Mouse (Mus musculus): ENCODE data around the gene Zfp1. TPM values are rescaled to one million over a fixed set of nuclear protein-coding genes. Genes with fewer than 3 reads are reported as not detected.

The Zfp1 gene
- polyA plus RNA-seq (2012; rRNA removed) (2.7 and 3.9 TPM in 2 replicates), polyA plus RNA-seq (2014; fragmentation: Nextera tagmentation; extraction: Ambion mirVana) (4.0 and 4.4 TPM in 2 replicates)

DNA sequence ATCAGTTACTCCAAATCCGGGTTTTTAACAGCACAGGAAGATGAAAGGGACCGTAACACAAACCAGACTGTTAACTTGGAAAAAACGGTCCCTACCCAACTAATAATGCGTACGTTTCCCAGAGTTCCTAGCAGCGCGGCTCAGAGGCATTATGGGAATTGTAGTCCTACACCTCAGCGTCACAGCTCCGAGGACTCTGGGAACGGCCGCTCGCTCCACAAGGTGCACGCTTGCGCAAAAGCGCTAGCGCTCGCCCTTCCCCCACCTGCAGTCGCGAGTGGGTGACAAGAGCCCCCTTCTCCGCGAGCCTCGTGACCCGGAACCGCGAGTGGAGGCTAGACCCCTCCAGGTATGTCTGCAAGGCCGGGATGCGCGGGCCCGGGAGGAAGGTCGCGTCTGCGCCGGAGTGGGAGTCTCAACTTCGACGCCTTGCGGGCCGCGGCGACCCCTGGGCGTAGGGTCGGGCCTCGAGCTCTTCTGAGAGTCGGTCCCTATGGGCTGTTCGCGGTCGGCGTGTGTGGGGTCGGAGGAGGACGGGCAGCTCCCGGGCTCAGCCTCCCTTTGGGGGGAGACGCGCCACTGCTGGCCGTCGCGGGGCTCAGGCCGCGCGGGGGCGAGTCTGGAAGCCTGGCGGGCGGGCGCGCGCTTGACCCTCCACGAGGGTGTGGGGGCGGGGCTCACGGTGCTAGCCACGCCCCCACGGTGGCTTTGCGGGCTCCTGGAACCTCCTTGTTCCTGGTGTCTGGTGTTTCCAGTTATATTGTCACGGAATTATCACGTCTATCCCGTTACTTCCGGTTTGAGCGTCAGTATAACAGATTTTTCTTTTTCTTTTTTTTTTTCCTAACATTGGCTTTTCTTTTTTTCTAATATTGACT lies at the start of gene Zfp1:
Gene Zfp1 (plus strand): TSS at position 138 of the 878 bp plus-strand sequence.
- H3K9ac ChIP-seq (replicated peaks) = peak within 1 kb of the TSS; percentile 83
- H3K36me3 ChIP-seq (replicated peaks; ENCODE audit: control insufficient read depth, insufficient read depth, low read depth) = no peaks in the 10 kb centered on the region
- peak within 1 kb of the TSS; percentile 66 for H3K27ac ChIP-seq
- peak within 1 kb of the TSS; percentile 97 for H3K4me2 ChIP-seq (ENCODE audit: low read depth)
- ATAC-seq (ENCODE audit: insufficient read depth) (peak; percentile 94), DNase-seq (ENCODE audit: low read depth in 3 of 3, low spot score in 3 of 3) (peak; percentile 80 to 87 (median 81))
- no peaks in the 10 kb centered on the region for H3K9me3 ChIP-seq (ENCODE audit: control insufficient read depth, low read length)
- peaks cover 13 to 15% of the 10 kb centered on the region in 2 experiments for H3K4me1 ChIP-seq (replicated peaks; ENCODE audit: control insufficient read depth in 2 of 2, insufficient read depth in 2 of 2, low read length in 1 of 2)
- no peaks in the 10 kb centered on the region for H3K27me3 ChIP-seq (ENCODE audit: control insufficient read depth, insufficient read depth, low read length)
- H3K4me3 ChIP-seq (ENCODE audit: insufficient read depth in 1 of 2, low read depth in 2 of 2, low read length in 2 of 2) = peak within 1 kb of the TSS; percentile 69 to 89
- no peak for TF ChIP-seq CTCF (IDR thresholded peaks at IDR 0.05; ENCODE audit: low read depth)
- no peak for TF ChIP-seq EP300 (IDR thresholded peaks at IDR 0.05; ENCODE audit: low read depth)
- under 1% methylated on average over 69 of the region's 75 CpGs for WGBS (ENCODE audit: insufficient replicate concordance)

DNA sequence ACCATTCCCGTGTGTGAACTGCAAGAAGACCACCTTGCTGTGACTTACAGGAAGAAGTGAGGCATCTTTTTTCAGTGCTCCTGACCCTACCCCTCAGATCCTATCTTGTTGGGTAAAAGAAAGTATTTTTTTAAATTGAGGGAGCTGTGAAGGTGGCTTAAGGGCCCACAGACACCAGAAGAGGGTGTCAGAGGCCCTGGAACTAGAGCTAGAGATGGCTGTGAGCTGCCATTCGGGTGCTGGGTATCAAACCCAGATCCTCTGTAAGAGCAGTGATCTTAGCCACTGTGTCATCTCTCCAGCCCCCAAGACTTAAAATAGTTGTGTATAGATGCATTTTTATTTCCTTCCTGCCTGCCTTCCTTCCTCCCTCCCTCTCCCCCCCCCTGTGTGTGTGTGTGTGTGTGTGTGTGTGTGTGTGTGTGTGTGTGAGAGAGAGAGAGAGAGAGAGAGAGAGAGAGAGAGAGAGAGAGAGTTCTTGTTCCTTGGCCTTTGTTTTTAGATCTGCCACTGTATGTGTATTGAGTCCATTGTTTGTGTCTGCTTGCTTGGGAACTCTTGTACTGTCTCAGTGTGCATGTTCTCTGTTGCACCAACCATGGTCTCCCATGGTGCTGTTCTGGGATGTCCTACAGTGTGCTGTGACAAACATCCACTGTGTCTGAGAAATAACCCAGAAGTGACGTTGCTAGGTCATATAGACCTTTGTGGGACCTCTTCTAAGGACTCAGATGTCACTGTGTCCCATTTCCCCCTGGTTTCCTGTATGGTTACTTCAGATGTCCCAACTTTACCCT lies 49.0 kb upstream of the Zfp1 start:
- H3K9me3 ChIP-seq (ENCODE audit: control insufficient read depth, low read length) = no peaks in the 10 kb centered on the region
- ATAC-seq (ENCODE audit: insufficient read depth) = no peak
- TF ChIP-seq EP300 (IDR thresholded peaks at IDR 0.05; ENCODE audit: low read depth) (no peak), CTCF (IDR thresholded peaks at IDR 0.05; ENCODE audit: low read depth) (no peak)
- DNase-seq (ENCODE audit: low read depth in 3 of 3, low spot score in 3 of 3) = no peak
- peaks cover 17 to 45% of the 10 kb centered on the region in 2 experiments for H3K4me1 ChIP-seq (replicated peaks; ENCODE audit: control insufficient read depth in 2 of 2, insufficient read depth in 2 of 2, low read length in 1 of 2)
- no peak overlapping the region for H3K4me2 ChIP-seq (ENCODE audit: low read depth)
- no peak overlapping the region for H3K4me3 ChIP-seq (ENCODE audit: insufficient read depth in 1 of 2, low read depth in 2 of 2, low read length in 2 of 2)
- no peak overlapping the region for H3K9ac ChIP-seq (replicated peaks)
- 33% methylated on average over 3 of the region's 3 CpGs for WGBS (ENCODE audit: insufficient replicate concordance)
- H3K27ac ChIP-seq = no peak overlapping the region
- no peaks in the 10 kb centered on the region for H3K27me3 ChIP-seq (ENCODE audit: control insufficient read depth, insufficient read depth, low read length)
- H3K36me3 ChIP-seq (replicated peaks; ENCODE audit: control insufficient read depth, insufficient read depth, low read depth) = no peaks in the 10 kb centered on the region

DNA sequence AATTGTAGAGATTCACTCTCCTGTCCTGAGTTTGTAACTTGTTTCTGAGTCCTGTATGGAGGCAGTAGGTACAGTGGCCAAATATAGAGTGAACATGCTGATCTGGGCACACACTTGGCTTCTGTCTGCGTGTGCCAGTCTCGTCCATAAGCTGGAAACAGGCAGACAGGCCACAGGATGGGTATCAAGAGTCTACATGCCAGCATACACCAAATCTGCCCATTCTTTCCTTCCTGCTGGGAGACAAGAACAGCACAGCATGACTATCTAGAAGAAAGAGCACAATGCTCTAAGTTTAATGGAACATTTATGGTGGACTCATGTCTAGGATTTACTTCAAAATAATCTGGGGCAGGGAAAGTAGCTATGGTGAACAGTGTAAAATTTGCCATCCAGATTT lies 48.2 kb upstream of the Zfp1 start:
- DNase-seq (ENCODE audit: low read depth in 3 of 3, low spot score in 3 of 3) = no peak
- ATAC-seq (ENCODE audit: insufficient read depth) = no peak
- WGBS (ENCODE audit: insufficient replicate concordance) = 63% methylated on average over 2 of the region's 2 CpGs
- H3K36me3 ChIP-seq (replicated peaks; ENCODE audit: control insufficient read depth, insufficient read depth, low read depth) = no peaks in the 10 kb centered on the region
- H3K27me3 ChIP-seq (ENCODE audit: control insufficient read depth, insufficient read depth, low read length) = no peaks in the 10 kb centered on the region
- H3K9me3 ChIP-seq (ENCODE audit: control insufficient read depth, low read length) = no peaks in the 10 kb centered on the region
- no peak overlapping the region for H3K27ac ChIP-seq
- TF ChIP-seq EP300 (IDR thresholded peaks at IDR 0.05; ENCODE audit: low read depth) (no peak), CTCF (IDR thresholded peaks at IDR 0.05; ENCODE audit: low read depth) (no peak)
- H3K4me2 ChIP-seq (ENCODE audit: low read depth) = peak overlapping the region; percentile 59
- H3K9ac ChIP-seq (replicated peaks) = no peak overlapping the region
- no peak overlapping the region for H3K4me3 ChIP-seq (ENCODE audit: insufficient read depth in 1 of 2, low read depth in 2 of 2, low read length in 2 of 2)
- peaks cover 17 to 51% of the 10 kb centered on the region in 2 experiments for H3K4me1 ChIP-seq (replicated peaks; ENCODE audit: control insufficient read depth in 2 of 2, insufficient read depth in 2 of 2, low read length in 1 of 2)

DNA sequence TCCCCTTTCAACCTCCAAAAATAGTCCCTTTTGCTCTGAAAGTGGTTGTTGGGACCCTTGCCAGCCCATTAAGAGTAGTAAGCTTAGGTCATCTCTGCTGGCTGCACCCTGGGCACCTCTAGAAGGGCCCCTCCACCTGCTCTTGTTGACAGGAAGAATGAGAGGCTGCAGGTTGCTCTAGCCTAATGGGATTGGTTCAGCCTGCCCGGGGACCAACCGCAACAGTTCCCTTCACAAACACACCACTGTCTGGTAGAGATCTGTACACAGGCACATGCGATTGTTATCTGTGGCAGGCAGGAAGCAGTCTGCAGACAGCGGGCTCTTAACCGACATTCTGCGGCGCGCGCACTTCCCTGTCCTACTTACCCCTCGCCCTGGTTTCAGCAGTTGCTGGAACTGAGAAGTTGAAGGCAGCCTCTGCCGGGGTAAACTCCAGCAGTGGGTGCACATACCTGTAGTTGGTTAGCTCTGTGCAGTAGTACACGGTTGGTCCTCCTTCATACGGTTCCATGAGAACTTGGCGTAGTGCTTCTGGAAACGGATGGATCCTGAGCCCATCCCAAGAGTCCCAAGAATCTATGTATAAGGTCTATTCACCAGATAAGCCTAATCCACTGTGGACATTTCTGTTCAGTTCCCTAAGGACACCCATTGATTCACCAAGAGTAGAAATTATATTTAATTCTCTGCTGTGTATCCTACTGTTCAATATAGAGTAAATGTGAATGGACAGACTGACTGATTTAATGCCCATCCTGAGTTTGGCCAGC lies 47.3 kb upstream of the Zfp1 start:
- TF ChIP-seq CTCF (IDR thresholded peaks at IDR 0.05; ENCODE audit: low read depth) (no peak), EP300 (IDR thresholded peaks at IDR 0.05; ENCODE audit: low read depth) (peak; percentile 74)
- Histone ChIP-seq H3K4me1 (replicated peaks; ENCODE audit: control insufficient read depth in 2 of 2, insufficient read depth in 2 of 2, low read length in 1 of 2) (peaks cover 17 to 53% of the 10 kb centered on the region in 2 experiments), H3K9ac (replicated peaks) (peak overlapping the region; percentile 23), H3K27me3 (ENCODE audit: control insufficient read depth, insufficient read depth, low read length) (no peaks in the 10 kb centered on the region), H3K36me3 (replicated peaks; ENCODE audit: control insufficient read depth, insufficient read depth, low read depth) (no peaks in the 10 kb centered on the region), H3K27ac (no peak overlapping the region; the same call in 1 of the 2 replicates), H3K4me2 (ENCODE audit: low read depth) (peak overlapping the region; percentile 59), H3K9me3 (ENCODE audit: control insufficient read depth, low read length) (no peaks in the 10 kb centered on the region), H3K4me3 (ENCODE audit: insufficient read depth in 1 of 2, low read depth in 2 of 2, low read length in 2 of 2) (peak overlapping the region; percentile 22 to 60)
- peak; percentile 90 for ATAC-seq (ENCODE audit: insufficient read depth)
- peak; percentile 43 to 47 (median 45) for DNase-seq (ENCODE audit: low read depth in 3 of 3, low spot score in 3 of 3)
- WGBS (ENCODE audit: insufficient replicate concordance) = 10% methylated on average over 15 of the region's 15 CpGs
